Mouse (Mus musculus): ENCODE data around the gene S1pr3.

S1pr3 gene

DNA sequence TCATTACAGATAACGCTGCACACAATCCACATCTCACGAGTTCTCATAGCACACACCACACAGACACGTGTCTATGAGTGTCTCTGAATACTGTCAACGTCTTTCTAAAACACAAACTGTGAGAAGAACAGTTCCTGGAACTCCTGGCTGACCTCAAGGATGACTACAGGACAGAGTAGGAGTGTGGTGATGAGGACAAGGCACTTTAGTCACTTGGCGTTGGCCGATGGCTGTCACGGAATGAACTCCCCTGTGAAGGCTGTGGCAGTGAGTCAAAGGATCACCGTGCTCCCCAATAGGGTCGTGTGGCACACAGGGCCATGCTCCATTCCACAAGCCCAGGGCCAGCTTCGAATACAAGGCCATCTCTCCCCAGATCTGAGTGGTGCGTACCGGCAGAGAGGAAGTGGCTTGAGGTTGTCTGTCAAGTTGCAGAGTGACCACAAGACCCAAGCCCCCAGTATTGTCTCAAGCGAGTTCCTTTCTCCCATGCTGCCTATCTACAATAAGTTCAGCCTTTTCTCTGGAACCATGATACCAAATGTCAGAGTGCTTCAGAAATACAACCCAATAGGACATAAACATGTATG is 2.6 kb upstream of the S1pr3 start:
- no peak for DNase-seq (ENCODE audit: extremely low read depth, low read depth)

GRCm38 (mm10) chr13:51407541-51408217 is 760 bp upstream of the S1pr3 start:
- DNase-seq (ENCODE audit: extremely low read depth, low read depth), result no peak

DNA sequence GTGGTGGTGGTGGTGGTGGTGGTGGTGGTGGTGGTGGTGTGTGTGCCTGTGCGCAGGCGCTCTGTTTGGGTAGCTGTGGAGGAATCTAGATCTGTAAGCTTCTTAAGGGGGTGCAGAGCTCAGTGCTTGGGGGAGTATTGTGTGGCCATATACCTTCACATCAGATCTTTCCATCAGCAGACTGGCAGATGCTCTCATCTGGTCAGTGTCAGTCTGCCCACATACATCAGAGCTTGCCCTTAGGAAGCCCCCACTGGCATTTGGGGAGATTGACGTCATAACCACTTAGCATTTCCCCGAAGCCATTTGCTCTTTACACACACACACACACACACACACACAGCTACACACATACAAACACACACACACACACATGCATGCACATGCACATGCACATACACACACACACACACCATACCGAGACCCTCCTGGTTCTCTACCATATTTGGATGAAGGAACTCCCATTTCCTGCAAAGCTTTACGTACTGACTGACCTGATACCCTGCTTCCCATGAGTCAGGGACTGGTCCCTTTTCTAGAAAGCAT is 1.6 kb downstream of the S1pr3 start:
- DNase-seq (ENCODE audit: extremely low read depth, low read depth), result no peak

DNA sequence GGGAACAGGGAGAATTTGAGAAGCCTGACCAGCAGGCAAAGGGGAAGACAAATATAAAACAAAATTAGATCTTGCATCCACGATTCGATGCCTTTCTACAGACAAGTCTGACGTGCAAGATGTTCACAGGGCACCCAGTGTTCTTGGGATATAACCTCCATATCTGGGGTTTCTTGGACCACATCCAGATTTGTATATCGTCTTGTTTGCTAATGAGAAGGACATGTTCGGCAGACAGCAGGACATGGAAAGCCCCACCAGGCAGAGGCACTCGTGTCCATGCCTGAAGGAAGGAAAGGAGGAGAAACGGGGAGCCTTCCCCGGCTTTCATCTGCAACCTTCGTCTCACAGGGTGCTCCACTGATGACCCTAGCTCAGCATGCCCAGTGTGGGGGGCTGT is 2.8 kb downstream of the S1pr3 start:
- no peak for DNase-seq (ENCODE audit: extremely low read depth, low read depth)

DNA sequence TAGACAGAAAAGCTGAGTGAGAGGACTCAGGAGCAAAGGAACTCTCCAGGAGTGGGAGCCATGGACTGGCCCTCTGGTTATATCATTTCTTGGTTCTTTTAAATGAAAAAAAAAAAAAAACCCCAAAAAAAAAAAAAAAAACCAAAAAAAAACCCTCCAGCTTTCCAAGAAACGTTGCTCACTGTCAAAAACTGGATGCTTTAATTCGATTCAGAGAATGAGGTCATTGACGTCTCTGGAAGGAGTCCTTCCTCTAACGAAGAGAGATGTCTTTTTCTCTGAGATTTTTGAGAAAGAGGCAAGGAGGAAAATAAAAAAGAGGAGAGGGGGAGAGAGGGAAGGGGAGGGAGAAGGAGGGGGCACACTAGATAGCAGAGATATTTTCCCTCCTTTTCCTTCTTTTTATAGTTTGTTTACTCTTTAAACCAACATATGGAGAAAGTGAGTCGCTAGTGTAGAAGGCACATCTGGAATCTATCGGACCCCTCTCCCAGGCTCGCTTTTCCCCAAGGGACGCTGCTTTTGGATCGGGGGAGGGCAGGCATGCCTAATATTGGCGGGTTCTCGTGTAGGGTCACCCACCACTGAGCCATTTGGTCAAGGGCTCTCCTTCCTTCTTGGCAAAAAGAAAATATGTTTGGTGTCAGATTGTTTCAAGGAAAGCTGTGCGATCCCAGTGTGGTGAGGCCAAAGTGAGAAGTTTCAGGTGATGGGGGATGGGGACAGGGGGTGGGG is 3.4 kb downstream of the S1pr3 start:
- no peak for DNase-seq (ENCODE audit: extremely low read depth, low read depth)

GRCm38 (mm10) chr13:51413461-51413860 is 5.0 kb downstream of the S1pr3 start:
- DNase-seq (ENCODE audit: extremely low read depth, low read depth), result no peak

GRCm38 (mm10) chr13:51416727-51417126 is 8.3 kb downstream of the S1pr3 start:
- no peak for DNase-seq (ENCODE audit: extremely low read depth, low read depth)

DNA sequence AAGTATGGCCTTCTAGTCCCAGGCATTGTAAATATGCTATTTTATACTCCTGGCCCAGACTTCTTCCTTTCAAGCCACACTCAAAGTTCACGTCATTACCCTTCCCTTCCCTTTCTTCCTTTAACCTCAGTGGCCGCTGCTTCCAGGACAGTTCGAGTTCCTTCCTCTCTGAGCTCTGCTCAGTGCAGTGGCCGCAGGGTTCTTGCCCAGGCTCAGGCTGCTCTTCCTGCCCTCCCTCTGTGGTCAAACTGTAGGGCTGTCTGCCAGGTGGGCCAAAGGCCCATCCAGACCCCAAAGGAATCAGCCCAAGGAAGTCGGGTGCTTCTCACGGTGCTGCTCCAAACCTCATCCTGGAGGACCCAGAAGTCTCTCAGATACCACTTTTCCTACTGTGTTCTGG is 9.4 kb downstream of the S1pr3 start:
- DNase-seq (ENCODE audit: extremely low read depth, low read depth), result no peak

GRCm38 (mm10) chr13:51418268-51418941 is 10.0 kb downstream of the S1pr3 start:
- DNase-seq (ENCODE audit: extremely low read depth, low read depth), result no peak

- DNase-seq (ENCODE audit: extremely low read depth, low read depth), result no peak
Measured at GRCm38 (mm10) chr13:51418942-51419451, 10.6 kb downstream of the S1pr3 start.

DNA sequence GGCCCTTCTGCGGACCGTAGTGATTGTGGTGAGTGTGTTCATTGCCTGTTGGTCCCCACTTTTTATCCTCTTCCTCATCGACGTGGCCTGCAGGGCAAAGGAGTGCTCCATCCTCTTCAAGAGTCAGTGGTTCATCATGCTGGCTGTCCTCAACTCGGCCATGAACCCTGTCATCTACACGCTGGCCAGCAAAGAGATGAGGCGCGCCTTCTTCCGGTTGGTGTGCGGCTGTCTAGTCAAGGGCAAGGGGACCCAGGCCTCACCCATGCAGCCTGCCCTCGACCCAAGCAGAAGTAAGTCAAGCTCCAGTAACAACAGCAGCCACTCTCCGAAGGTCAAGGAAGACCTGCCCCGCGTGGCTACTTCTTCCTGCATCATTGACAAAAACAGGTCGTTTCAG is 11.1 kb downstream of the S1pr3 start:
- DNase-seq (ENCODE audit: extremely low read depth, low read depth), result no peak

DNA sequence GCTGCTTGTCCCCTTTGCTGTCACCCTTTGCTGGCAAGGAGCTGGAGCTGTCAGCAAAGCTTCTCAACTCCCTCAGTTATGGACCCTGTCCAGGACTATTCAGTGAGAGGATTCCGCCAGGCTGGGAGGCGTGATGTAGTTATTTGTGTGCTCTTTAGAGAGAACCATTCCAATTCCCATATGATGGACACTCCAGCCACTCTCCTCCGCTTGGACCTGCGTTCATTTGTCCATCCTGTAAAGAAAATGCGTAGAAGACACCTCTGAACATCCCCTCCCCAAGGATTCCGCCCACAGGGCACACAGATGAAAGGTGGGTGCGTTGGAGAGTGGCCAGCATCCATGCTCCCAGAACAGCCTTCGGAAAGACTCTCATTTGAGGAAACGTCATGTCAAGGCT is 12.4 kb downstream of the S1pr3 start:
- DNase-seq (ENCODE audit: extremely low read depth, low read depth), result no peak

DNA sequence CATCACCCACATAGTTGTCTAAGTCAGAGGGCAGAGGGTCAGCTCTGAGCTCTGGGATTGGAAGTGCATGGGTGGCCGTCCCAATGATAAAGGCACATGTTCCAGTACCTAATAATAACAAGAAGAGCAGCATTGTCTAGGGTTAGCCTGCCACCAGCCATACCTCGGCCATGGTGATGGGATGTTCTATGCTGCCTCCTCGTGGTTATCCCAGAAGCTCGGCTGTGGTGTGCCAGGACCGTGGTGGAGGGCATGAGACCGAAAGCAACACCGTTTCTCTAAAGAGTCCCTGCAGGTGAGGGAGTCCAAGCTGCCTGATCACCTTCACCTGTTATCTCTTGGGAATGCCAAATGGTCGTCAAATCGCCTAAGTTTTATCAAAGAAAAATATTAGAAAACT is 15.2 kb downstream of the S1pr3 start:
- no peak for DNase-seq (ENCODE audit: extremely low read depth, low read depth)

DNA sequence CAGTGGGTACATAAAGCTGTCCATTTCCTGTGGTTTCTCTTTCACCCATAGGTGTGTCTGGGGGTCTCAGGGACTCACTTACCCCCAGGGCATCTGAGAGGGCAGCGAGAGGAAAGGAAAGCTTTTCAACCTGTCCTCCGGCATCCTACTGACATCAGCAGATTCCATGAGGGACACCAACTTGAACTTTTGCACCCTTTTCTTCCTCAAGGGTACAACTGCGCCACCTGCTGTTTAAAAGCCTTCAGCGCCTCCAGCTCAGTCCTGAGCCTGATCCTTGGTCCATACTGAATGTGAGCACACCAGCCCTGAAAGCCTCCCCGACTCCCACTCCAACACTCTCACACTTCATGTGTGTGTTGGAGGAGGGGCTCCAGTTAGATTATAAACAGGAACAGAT is 16.2 kb downstream of the S1pr3 start:
- no peak for DNase-seq (ENCODE audit: extremely low read depth, low read depth)

DNA sequence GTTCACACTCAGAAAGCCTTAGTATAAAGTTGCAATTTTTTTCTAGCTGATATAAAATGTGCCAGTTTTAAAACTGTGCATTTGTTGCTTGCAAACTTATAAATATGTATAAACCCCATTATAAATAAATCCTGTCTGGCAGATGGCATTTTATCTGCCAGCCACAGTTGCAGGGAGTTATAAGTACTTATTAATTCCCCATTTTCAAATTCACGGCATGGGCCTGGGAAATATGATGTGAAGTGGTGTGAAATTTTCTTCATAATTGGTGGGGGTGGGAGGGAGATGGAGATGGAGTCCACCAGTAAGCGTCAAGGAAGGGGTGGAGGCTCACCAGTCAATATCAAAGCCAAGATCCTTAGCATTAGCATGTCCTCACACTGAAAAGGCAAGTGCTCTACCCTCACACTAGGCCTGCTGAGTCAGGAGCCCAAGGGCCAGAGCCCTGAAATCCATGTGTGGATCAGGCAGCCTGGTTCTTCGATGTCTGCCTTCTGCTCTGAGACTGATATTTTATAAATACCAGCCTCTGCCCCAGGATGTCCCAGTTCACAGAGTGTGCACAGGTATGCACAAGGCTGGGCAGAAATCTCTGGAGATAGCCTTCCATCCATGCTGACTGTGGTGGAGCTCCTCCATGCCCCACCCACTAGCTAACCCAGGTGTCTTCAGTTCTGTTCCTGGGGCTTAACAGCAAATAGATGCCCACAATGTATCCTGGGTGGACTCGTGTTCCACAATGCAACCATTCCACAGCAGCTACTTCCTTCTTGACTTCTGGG is 17.4 kb downstream of the S1pr3 start:
- no peak for DNase-seq (ENCODE audit: extremely low read depth, low read depth)

- DNase-seq (ENCODE audit: extremely low read depth, low read depth), result no peak
Measured at GRCm38 (mm10) chr13:51433371-51433770, 24.9 kb downstream of the S1pr3 start.

DNA sequence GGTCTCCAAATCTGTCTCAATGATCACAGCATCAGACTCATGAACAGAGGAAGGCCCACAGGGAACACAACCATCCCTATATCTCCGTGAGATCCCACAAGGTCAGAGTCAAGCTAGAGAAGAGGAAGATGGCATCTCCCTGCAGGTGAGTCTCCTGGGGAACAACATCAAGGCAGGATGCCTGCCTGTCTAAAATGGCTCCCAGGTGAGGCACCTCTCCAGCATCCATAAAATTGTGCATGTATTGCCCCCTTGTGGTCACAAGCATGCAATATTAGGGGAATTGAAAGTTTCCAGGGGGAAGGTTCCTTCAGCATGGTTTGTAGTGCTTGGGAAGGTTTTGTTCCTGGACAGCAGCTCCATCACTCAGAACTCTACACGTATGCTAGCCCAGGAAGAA is 26.0 kb downstream of the S1pr3 start:
- no peak for DNase-seq (ENCODE audit: extremely low read depth, low read depth)

DNA sequence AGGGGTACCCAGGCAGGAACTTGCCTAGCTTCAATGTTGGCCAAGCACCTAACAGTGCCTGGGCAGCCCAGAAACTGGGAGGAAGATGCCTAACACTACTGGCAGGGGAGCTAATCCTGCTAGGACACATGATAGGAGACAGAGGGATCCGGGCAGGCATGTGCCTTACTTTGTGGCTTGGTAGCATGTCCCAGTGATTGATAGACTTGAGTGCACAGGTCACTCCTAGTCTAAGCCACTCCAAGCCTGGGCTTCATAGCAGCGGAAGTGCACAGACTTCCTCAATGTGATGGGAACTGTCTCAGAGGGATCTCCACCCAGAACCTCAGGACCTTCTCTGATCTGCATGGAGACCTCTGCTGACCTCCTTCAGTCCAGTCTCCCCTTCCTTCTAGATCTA is 26.7 kb downstream of the S1pr3 start:
- no peak for DNase-seq (ENCODE audit: extremely low read depth, low read depth)

GRCm38 (mm10) chr13:51437105-51438085 is 29.0 kb downstream of the S1pr3 start:
- no peak for DNase-seq (ENCODE audit: extremely low read depth, low read depth)

DNA sequence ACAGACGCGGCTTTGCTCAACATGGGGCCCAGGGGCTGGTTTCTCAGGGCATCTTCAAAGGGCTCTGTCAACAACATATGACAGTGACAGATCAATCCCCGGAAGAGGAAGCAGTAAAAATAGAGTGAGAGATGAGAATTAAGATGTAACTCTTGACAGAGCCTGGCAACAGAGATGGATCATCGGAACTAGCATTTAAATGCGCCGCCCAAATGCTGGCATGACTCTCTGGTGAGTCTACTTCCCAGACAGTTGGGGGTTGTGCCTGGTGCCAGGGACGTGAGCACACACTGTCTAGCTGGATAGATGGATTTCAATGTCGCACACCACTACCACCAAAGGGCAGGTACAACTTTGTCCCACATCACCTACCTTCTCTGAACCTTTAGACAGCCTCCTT is 34.5 kb downstream of the S1pr3 start:
- DNase-seq (ENCODE audit: extremely low read depth, low read depth), result no peak
